Mouse (Mus musculus) CH12.LX (cell line): ENCODE data around the gene Necab3.

Experiments used
- CHD2 ChIP-seq: IDR thresholded peaks from 2 replicates; pipeline ENCODE4 v1.6.1; 2011; ENCODE audit warnings: low read length, improper control_type of control experiment
- CTCF ChIP-seq, 2 experiments: IDR thresholded peaks in 1 of 2; conservative IDR thresholded peaks in 1 of 2; 2 replicates each; pipeline ENCODE4 v1.5.1; 2011 to 2012; ENCODE audit warnings: low read depth in 2 of 2, low read length in 2 of 2, improper control_type of control experiment in 1 of 2, inconsistent platforms in 1 of 2, mild to moderate bottlenecking in 1 of 2, moderate library complexity in 1 of 2
- EP300 ChIP-seq: IDR thresholded peaks from 2 replicates; pipeline ENCODE4 v1.6.1; 2011; ENCODE audit warnings: low read length, improper control_type of control experiment
- ETS1 ChIP-seq: conservative IDR thresholded peaks from 2 replicates; pipeline ENCODE4 v1.6.1; 2012; ENCODE audit warnings: low read depth, mild to moderate bottlenecking, inconsistent platforms, low read length, improper control_type of control experiment, moderate library complexity
- HCFC1 ChIP-seq: IDR thresholded peaks from 2 replicates; pipeline ENCODE4 v1.6.1; 2012; ENCODE audit warnings: low read depth, mild to moderate bottlenecking, inconsistent platforms, low read length, improper control_type of control experiment
- MAX ChIP-seq: IDR thresholded peaks from 2 replicates; pipeline ENCODE4 v1.6.1; 2011; ENCODE audit warnings: low read length, improper control_type of control experiment
- NELFE ChIP-seq: IDR thresholded peaks from 2 replicates; pipeline ENCODE4 v1.6.1; 2011; ENCODE audit warnings: low read depth, low read length, improper control_type of control experiment
- POLR2A ChIP-seq: IDR thresholded peaks from 2 replicates; pipeline ENCODE4 v1.6.1; 2011; ENCODE audit warnings: low read depth, mild to moderate bottlenecking, improper control_type of control experiment, low read length
- SIN3A ChIP-seq: IDR thresholded peaks from 2 replicates; pipeline ENCODE4 v1.6.1; 2012; ENCODE audit warnings: low read length, improper control_type of control experiment, inconsistent platforms
- SMC3 ChIP-seq: IDR thresholded peaks from 2 replicates; pipeline ENCODE4 v1.6.1; 2011; ENCODE audit warnings: low read depth, low read length, improper control_type of control experiment
- UBTF ChIP-seq: IDR thresholded peaks from 2 replicates; pipeline ENCODE4 v1.6.1; 2012; ENCODE audit warnings: low read depth, mild to moderate bottlenecking, inconsistent platforms, low read length, improper control_type of control experiment, moderate library complexity
- ZKSCAN1 ChIP-seq: IDR thresholded peaks from 2 replicates; pipeline ENCODE4 v1.6.1; 2012; ENCODE audit warnings: low read depth, inconsistent platforms, low read length, improper control_type of control experiment, borderline replicate concordance
- ZMIZ1 ChIP-seq: IDR thresholded peaks from 2 replicates; pipeline ENCODE4 v1.6.1; 2012; ENCODE audit warnings: low read depth, mild to moderate bottlenecking, inconsistent platforms, low read length, improper control_type of control experiment
- ZNF384 ChIP-seq: IDR thresholded peaks from 2 replicates; pipeline ENCODE4 v1.6.1; 2012; ENCODE audit warnings: low read depth, low read length, improper control_type of control experiment, inconsistent platforms

DNA sequence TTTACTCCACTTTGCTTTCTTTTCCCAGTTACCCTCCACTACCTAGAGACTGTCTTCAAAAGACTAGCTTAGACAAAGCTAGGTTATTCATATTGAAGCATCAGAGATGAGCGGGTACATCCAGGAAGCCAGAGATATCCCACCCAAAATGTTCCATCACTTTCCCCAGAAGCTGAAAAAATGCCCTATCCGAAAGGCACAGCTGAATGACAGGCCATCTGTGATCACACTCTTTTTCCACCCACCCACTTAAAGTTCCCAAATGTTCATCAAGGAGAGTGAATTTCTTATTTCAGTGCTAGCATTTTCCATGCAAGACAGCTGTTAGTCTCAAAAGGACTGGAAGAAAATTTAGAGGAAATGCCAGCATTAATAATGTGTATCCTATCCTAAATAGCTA is 33.4 kb downstream of the Necab3 start:
- TF ChIP-seq ZNF384 (no peak), CHD2 (no peak), SIN3A (no peak), CTCF (conservative IDR thresholded peaks at IDR 0.05 in 1 of 2, IDR thresholded peaks at IDR 0.05 in 1 of 2; ENCODE audit: low read depth in 2 of 2, low read length in 2 of 2) (no peak), POLR2A (no peak), ZKSCAN1 (no peak), NELFE (no peak), ZMIZ1 (no peak), EP300 (no peak), SMC3 (no peak), HCFC1 (no peak), UBTF (no peak), MAX (no peak), ETS1 (no peak)
